Mouse (Mus musculus): ENCODE measurements around the gene Vmn2r53. TPM values are rescaled to one million over a fixed set of nuclear protein-coding genes. Genes with fewer than 3 reads are reported as not detected.

Gene Vmn2r53
- 0.01 TPM in 1 of 2 replicates, not detected in the other for polyA plus RNA-seq (2021; fragmentation: Nextera tagmentation)
- long read RNA-seq, experiment 1: 0 reads
- long read RNA-seq, experiment 2: 0 reads

DNA sequence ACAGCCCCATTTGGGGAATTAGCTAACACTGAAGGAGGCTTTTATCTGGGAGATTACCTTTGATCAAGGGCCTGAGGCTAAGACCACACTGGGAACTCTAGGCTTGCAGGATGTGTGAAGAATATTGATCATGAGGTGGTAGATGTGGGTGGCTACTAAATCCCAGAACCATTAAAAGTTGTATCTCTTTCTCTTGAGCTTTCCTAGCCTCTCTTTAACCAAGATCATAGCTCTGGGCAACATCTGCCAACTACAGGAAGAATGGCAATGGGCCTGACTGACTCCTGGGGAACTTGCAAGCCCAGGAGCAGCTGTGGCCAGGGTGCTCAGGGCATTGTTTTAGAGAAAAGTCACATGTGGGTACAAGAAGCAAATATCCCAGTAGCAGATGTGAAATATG lies at the start of gene Vmn2r53:
Gene Vmn2r53, minus strand, starts transcription at position 101 of the 400 bp plus-strand sequence.

DNA sequence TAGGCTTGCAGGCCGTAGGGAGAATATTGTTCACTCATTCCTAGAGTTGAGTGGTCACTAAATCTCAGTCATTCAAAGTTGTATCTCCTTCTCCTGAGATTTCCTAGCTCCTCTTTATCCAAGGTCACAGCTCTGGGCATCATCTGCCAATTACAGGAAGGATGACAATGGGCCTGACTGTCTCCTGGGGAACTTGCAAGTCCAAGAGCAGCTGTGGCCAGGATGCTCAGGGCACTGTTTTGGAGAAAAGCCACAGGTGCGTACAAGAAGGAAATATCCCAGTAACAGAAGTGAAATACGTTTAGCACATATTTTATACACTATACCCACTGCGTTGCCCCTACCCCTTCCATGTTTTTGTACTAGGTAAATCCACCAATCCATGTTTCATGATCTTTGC lies 31.6 kb upstream of the Vmn2r53 start, which contains the start of gene Vmn2r54:
Gene Vmn2r54, minus strand, starts transcription at position 101 of the 400 bp plus-strand sequence.

Other genes with a start within 250 kb of the Vmn2r53 start
- not detected in 2 replicates for gene Vmn1r84, start 239.5 kb downstream of the Vmn2r53 start, polyA plus RNA-seq (2021; fragmentation: Nextera tagmentation)
- gene Zfp551, start 186.0 kb downstream of the Vmn2r53 start, polyA plus RNA-seq (2021; fragmentation: Nextera tagmentation): 2.5 and 2.6 TPM in 2 replicates
- 5.0 and 6.6 TPM in 2 replicates for gene Zfp606, start 130.5 kb downstream of the Vmn2r53 start, polyA plus RNA-seq (2021; fragmentation: Nextera tagmentation)
- not detected in 2 replicates for gene 2900092C05Rik, start 96.3 kb downstream of the Vmn2r53 start, polyA plus RNA-seq (2021; fragmentation: Nextera tagmentation)
- not detected in 2 replicates for gene Vmn2r54, start 31.5 kb upstream of the Vmn2r53 start, polyA plus RNA-seq (2021; fragmentation: Nextera tagmentation)
- not detected in 2 replicates for gene Vmn2r55, start 76.2 kb upstream of the Vmn2r53 start, polyA plus RNA-seq (2021; fragmentation: Nextera tagmentation)
- gene Vmn2r56, start 126.2 kb upstream of the Vmn2r53 start, polyA plus RNA-seq (2021; fragmentation: Nextera tagmentation): not detected in 2 replicates
- gene Zscan18, start 194.8 kb upstream of the Vmn2r53 start, polyA plus RNA-seq (2021; fragmentation: Nextera tagmentation): 5.4 and 7.1 TPM in 2 replicates
- gene Zfp329, start 210.1 kb upstream of the Vmn2r53 start, polyA plus RNA-seq (2021; fragmentation: Nextera tagmentation): 9.1 and 9.8 TPM in 2 replicates
- 5.6 and 8.0 TPM in 2 replicates for gene Zfp110, start 226.0 kb upstream of the Vmn2r53 start, polyA plus RNA-seq (2021; fragmentation: Nextera tagmentation)